Mouse (Mus musculus) heart, embryonic 14.5 days (tissue): ENCODE measurements around the gene Fam168a. TPM values are rescaled to one million over a fixed set of nuclear protein-coding genes. Genes with fewer than 3 reads are reported as not detected.
"Not testable (repeated sequence)": the region's sequence is repeated elsewhere in the genome, so short reads cannot be mapped to it uniquely, and the experiment has no call there.

Experiments used
- ATAC-seq: fragments of 200-750 bp; cut with Nextera tagmentation; 2 replicates; pipeline ENCODE4 v1.8.0; 2017; ENCODE audit warnings: low read depth, moderate TSS enrichment; ENCODE audit not compliant: insufficient number of reproducible peaks, insufficient read depth, low FRiP score
- H3K27ac ChIP-seq, 2 experiments: fragments of 200-500 bp in 1 of 2; fragments of 300-500 bp in 1 of 2; sonication (generic) in 1 of 2; replicated peaks in 1 of 2; 2 replicates each; pipeline ENCODE4 v1.5.1; 2012 to 2014; ENCODE audit warnings: low read depth in 2 of 2, low read length in 2 of 2, control low read depth in 1 of 2, mild to moderate bottlenecking in 1 of 2, mixed read lengths in 1 of 2; ENCODE audit not compliant: control insufficient read depth in 1 of 2, insufficient read depth in 1 of 2
- H3K27me3 ChIP-seq: fragments of 300-500 bp; sonication (generic); 2 replicates; pipeline ENCODE4 v1.6.1; 2014; ENCODE audit warnings: mild to moderate bottlenecking, low read length, control low read depth; ENCODE audit not compliant: control insufficient read depth, insufficient read depth
- H3K36me3 ChIP-seq: fragments of 300-500 bp; sonication (generic); 2 replicates; pipeline ENCODE4 v1.6.1; 2014; ENCODE audit warnings: mild to moderate bottlenecking, control low read depth, low read length, mixed read lengths; ENCODE audit not compliant: control insufficient read depth, insufficient read depth
- H3K4me1 ChIP-seq, 2 experiments: fragments of 200-500 bp in 1 of 2; fragments of 300-500 bp in 1 of 2; sonication (generic) in 1 of 2; 2 replicates each; pipeline ENCODE4 v1.6.1; 2012 to 2014; ENCODE audit warnings: low read length in 2 of 2, control low read depth in 1 of 2, mixed read lengths in 1 of 2; ENCODE audit not compliant: control insufficient read depth in 2 of 2, insufficient read depth in 2 of 2
- H3K4me2 ChIP-seq: fragments of 300-500 bp; sonication (generic); 2 replicates; pipeline ENCODE4 v1.6.1; 2014; ENCODE audit warnings: mild to moderate bottlenecking, low read length
- H3K4me3 ChIP-seq, 2 experiments: fragments of 200-500 bp in 1 of 2; fragments of 300-500 bp in 1 of 2; sonication (generic) in 1 of 2; 2 replicates each; pipeline ENCODE4 v1.5.1; 2012 to 2014; ENCODE audit warnings: low read length in 2 of 2, mild to moderate bottlenecking in 2 of 2, control low read depth in 1 of 2, low read depth in 1 of 2, moderate library complexity in 1 of 2; ENCODE audit not compliant: control insufficient read depth in 1 of 2, insufficient read depth in 1 of 2
- H3K9ac ChIP-seq: fragments of 300-500 bp; sonication (generic); 2 replicates; pipeline ENCODE4 v1.6.1; 2014; ENCODE audit warnings: mild to moderate bottlenecking, low read length
- H3K9me3 ChIP-seq: fragments of 300-500 bp; sonication (generic); 2 replicates; pipeline ENCODE4 v1.6.1; 2016; ENCODE audit warnings: low read length, control low read depth; ENCODE audit not compliant: control insufficient read depth
- WGBS: fragments of 180-500 bp; shearing (Covaris S2); extraction: QIAGEN DNeasy Blood & Tissue Kit; methylation state at CpG from one replicate; pipeline ENCODE4 v1.1.7; 2014; 5-methylcytosine and 5-hydroxymethylcytosine counted together
- polyA plus RNA-seq: library from polyadenylated mRNA; unstranded; fragments of >200 nt; fragmentation: Nextera tagmentation; extraction: Ambion mirVana; gene quantifications from 2 replicates; pipeline ENCODE4 v1.2.1, GENCODE M21; 2014

Gene Fam168a
- polyA plus RNA-seq, 1 experiment from 2014 or later: 36.4 TPM

- H3K4me2 ChIP-seq: no peak overlapping the region
- H3K4me3 ChIP-seq: no peak overlapping the region
- no peaks in the 10 kb centered on the region for H3K36me3 ChIP-seq
- no peak overlapping the region for H3K9ac ChIP-seq
- WGBS: 51% methylated on average over 6 of the region's 6 CpGs
- no peak for ATAC-seq
- no peak overlapping the region for H3K27ac ChIP-seq
- H3K27me3 ChIP-seq: no peaks in the 10 kb centered on the region
- no peaks in the 10 kb centered on the region for H3K9me3 ChIP-seq
- H3K4me1 ChIP-seq: peaks cover 2 to 32% of the 10 kb centered on the region in 2 experiments
Observed at GRCm38 (mm10) chr7:100734201-100734600, 27.8 kb downstream of the Fam168a start.

- H3K9ac ChIP-seq, H3K27ac ChIP-seq, H3K27me3 ChIP-seq, ATAC-seq, H3K4me3 ChIP-seq, H3K36me3 ChIP-seq, H3K9me3 ChIP-seq, H3K4me2 ChIP-seq: not testable (repeated sequence)
- H3K4me1 ChIP-seq: peaks cover 2 to 32% of the 10 kb centered on the region in 2 experiments
- 89% methylated on average over 1 of the region's 2 CpGs for WGBS
Observed at GRCm38 (mm10) chr7:100734905-100735304, 28.5 kb downstream of the Fam168a start.

- Histone ChIP-seq H3K4me2 (no peak overlapping the region), H3K27ac (no peak overlapping the region), H3K9ac (no peak overlapping the region), H3K4me1 (peaks cover 2 to 35% of the 10 kb centered on the region in 2 experiments), H3K36me3 (no peaks in the 10 kb centered on the region), H3K27me3 (no peaks in the 10 kb centered on the region), H3K9me3 (no peaks in the 10 kb centered on the region), H3K4me3 (no peak overlapping the region)
- no peak for ATAC-seq
- 52% methylated on average over 3 of the region's 3 CpGs for WGBS
Observed at GRCm38 (mm10) chr7:100736131-100736530, 29.7 kb downstream of the Fam168a start.

GRCm38 (mm10) chr7:100744372-100744771 lies 37.9 kb downstream of the Fam168a start:
- H3K9me3 ChIP-seq: no peaks in the 10 kb centered on the region
- H3K4me1 ChIP-seq: 0 out of 4 replicates have a peak, but pooled peaks cover 0 to 6% of the 10 kb centered on the region in 2 experiments
- no peaks in the 10 kb centered on the region for H3K36me3 ChIP-seq
- no peak for ATAC-seq
- no peak overlapping the region for H3K4me2 ChIP-seq
- no peak overlapping the region for H3K27ac ChIP-seq
- no peak overlapping the region for H3K9ac ChIP-seq
- no peaks in the 10 kb centered on the region for H3K27me3 ChIP-seq
- 89% methylated on average over 2 of the region's 2 CpGs for WGBS
- H3K4me3 ChIP-seq: no peak overlapping the region

- 52% methylated on average over 2 of the region's 2 CpGs for WGBS
- no peaks in the 10 kb centered on the region for H3K36me3 ChIP-seq
- ATAC-seq: no peak
Observed at GRCm38 (mm10) chr7:100750101-100750500, 43.7 kb downstream of the Fam168a start.

GRCm38 (mm10) chr7:100758718-100759117 lies 52.3 kb downstream of the Fam168a start:
- no peak for ATAC-seq
- no peaks in the 10 kb centered on the region for H3K9me3 ChIP-seq
- no peak overlapping the region for H3K9ac ChIP-seq
- WGBS: 87% methylated on average over 7 of the region's 7 CpGs
- H3K4me2 ChIP-seq: no peak overlapping the region
- 0 out of 2 replicates have a peak, but pooled peaks cover 2% of the 10 kb centered on the region for H3K36me3 ChIP-seq
- no peaks in the 10 kb centered on the region for H3K27me3 ChIP-seq
- no peaks in the 10 kb centered on the region for H3K4me1 ChIP-seq
- H3K27ac ChIP-seq: no peak overlapping the region
- H3K4me3 ChIP-seq: no peak overlapping the region

More at GRCm38 (mm10) chr7:100750101-100750500, 43.7 kb downstream of the Fam168a start:
- no peak overlapping the region for H3K27ac ChIP-seq
- no peaks in the 10 kb centered on the region for H3K27me3 ChIP-seq
- H3K9ac ChIP-seq: no peak overlapping the region
- no peak overlapping the region for H3K4me3 ChIP-seq
- no peaks in the 10 kb centered on the region for H3K9me3 ChIP-seq
- no peaks in the 10 kb centered on the region for H3K4me1 ChIP-seq
- H3K4me2 ChIP-seq: no peak overlapping the region

GRCm38 (mm10) chr7:100762726-100763125 lies 56.3 kb downstream of the Fam168a start:
- ATAC-seq: no peak
- H3K9me3 ChIP-seq: no peaks in the 10 kb centered on the region
- no peaks in the 10 kb centered on the region for H3K27me3 ChIP-seq
- no peak overlapping the region for H3K27ac ChIP-seq
- H3K4me2 ChIP-seq: no peak overlapping the region
- H3K36me3 ChIP-seq: 0 out of 2 replicates have a peak, but pooled peaks cover 2% of the 10 kb centered on the region
- H3K4me1 ChIP-seq: no peaks in the 10 kb centered on the region
- H3K4me3 ChIP-seq: no peak overlapping the region
- no peak overlapping the region for H3K9ac ChIP-seq

- Histone ChIP-seq H3K9ac (no peak overlapping the region), H3K27me3 (no peaks in the 10 kb centered on the region), H3K36me3 (0 out of 2 replicates have a peak, but pooled peaks cover 4% of the 10 kb centered on the region), H3K4me2 (no peak overlapping the region), H3K9me3 (0 out of 2 replicates have a peak, but pooled peaks cover 4% of the 10 kb centered on the region), H3K4me1 (no peaks in the 10 kb centered on the region), H3K27ac (no peak overlapping the region), H3K4me3 (no peak overlapping the region)
- no peak for ATAC-seq
- 59% methylated on average over 3 of the region's 3 CpGs for WGBS
Observed at GRCm38 (mm10) chr7:100767568-100767967, 61.1 kb downstream of the Fam168a start.
